Mouse (Mus musculus): ENCODE measurements at regions not wholly inside any gene's neighbourhood (a gene's known extent, or its start where the extent isn't known, plus 50 kb on each side); places are given as distances from the start of the nearest gene placed in this dataset.

- Histone ChIP-seq H3K27me3 (replicated peaks; ENCODE audit: control insufficient read depth, insufficient read depth, low read length) (peaks cover 48% of the 10 kb centered on the region), H3K27ac (ENCODE audit: low read depth) (no peak overlapping the region), H3K4me2 (ENCODE audit: low read length) (no peak overlapping the region), H3K9me3 (ENCODE audit: control insufficient read depth, low read length) (no peaks in the 10 kb centered on the region), H3K4me1 (replicated peaks; ENCODE audit: control insufficient read depth, insufficient read depth, low read length) (no peaks in the 10 kb centered on the region), H3K9ac (ENCODE audit: low read length) (no peak overlapping the region), H3K36me3 (ENCODE audit: control insufficient read depth, insufficient read depth, low read length) (no peaks in the 10 kb centered on the region), H3K4me3 (ENCODE audit: low read depth, low read length) (no peak overlapping the region)
- WGBS = 37% methylated on average over 8 of the region's 8 CpGs
- ATAC-seq (replicated peaks; ENCODE audit: low FRiP score, low TSS enrichment, low read depth) = no peak
- DNase-seq (ENCODE audit: low spot score) = peak; percentile 72
These were observed 72.7 kb upstream of the Unc5a start for GRCm38 (mm10) chr13:54876556-54876955.

GRCm38 (mm10) chr13:54877656-54878055 lies 71.6 kb upstream of the Unc5a start:
- Histone ChIP-seq H3K4me3 (ENCODE audit: low read depth, low read length) (no peak overlapping the region), H3K9me3 (ENCODE audit: control insufficient read depth, low read length) (no peaks in the 10 kb centered on the region), H3K36me3 (ENCODE audit: control insufficient read depth, insufficient read depth, low read length) (no peaks in the 10 kb centered on the region), H3K4me1 (replicated peaks; ENCODE audit: control insufficient read depth, insufficient read depth, low read length) (no peaks in the 10 kb centered on the region), H3K27me3 (replicated peaks; ENCODE audit: control insufficient read depth, insufficient read depth, low read length) (peaks cover 37% of the 10 kb centered on the region), H3K27ac (ENCODE audit: low read depth) (no peak overlapping the region), H3K9ac (ENCODE audit: low read length) (no peak overlapping the region), H3K4me2 (ENCODE audit: low read length) (no peak overlapping the region)
- DNase-seq (ENCODE audit: low spot score) (no peak), ATAC-seq (replicated peaks; ENCODE audit: low FRiP score, low TSS enrichment, low read depth) (no peak)
- WGBS = 81% methylated on average over 8 of the region's 8 CpGs

DNA sequence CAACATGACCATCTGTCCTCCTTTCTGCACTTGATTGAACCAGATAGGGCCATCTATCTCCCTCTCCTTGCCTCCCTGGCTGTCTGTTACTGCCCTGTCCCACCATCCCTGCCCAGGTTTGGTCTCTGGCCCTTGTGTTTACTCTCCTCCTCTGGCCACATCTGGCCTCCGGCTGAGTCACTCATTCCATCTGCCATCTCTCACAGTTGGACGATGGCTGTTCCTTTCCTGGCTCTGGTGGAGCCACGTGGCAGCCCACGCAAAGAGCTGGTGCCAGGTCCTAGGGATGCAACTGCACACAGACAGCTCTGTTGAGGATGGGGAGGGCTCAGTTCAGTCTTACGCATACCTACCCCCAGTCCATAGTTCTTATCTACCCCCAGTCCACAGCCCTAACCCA lies 69.9 kb upstream of the Unc5a start:
- 77% methylated on average over 5 of the region's 5 CpGs for WGBS
- Histone ChIP-seq H3K9ac (ENCODE audit: low read length) (no peak overlapping the region), H3K4me2 (ENCODE audit: low read length) (no peak overlapping the region), H3K9me3 (ENCODE audit: control insufficient read depth, low read length) (no peaks in the 10 kb centered on the region), H3K27ac (ENCODE audit: low read depth) (no peak overlapping the region), H3K4me3 (ENCODE audit: low read depth, low read length) (no peak overlapping the region), H3K27me3 (replicated peaks; ENCODE audit: control insufficient read depth, insufficient read depth, low read length) (peaks cover 20% of the 10 kb centered on the region), H3K4me1 (replicated peaks; ENCODE audit: control insufficient read depth, insufficient read depth, low read length) (no peaks in the 10 kb centered on the region; the same call in 1 of the 2 replicates), H3K36me3 (ENCODE audit: control insufficient read depth, insufficient read depth, low read length) (no peaks in the 10 kb centered on the region)
- DNase-seq (ENCODE audit: low spot score) (no peak), ATAC-seq (replicated peaks; ENCODE audit: low FRiP score, low TSS enrichment, low read depth) (no peak)

- Histone ChIP-seq H3K9me3 (ENCODE audit: control insufficient read depth, low read length) (no peaks in the 10 kb centered on the region), H3K4me3 (ENCODE audit: low read depth, low read length) (no peak overlapping the region), H3K27me3 (replicated peaks; ENCODE audit: control insufficient read depth, insufficient read depth, low read length) (peaks cover 11% of the 10 kb centered on the region), H3K4me1 (replicated peaks; ENCODE audit: control insufficient read depth, insufficient read depth, low read length) (no peaks in the 10 kb centered on the region; the same call in 1 of the 2 replicates), H3K4me2 (ENCODE audit: low read length) (no peak overlapping the region), H3K36me3 (ENCODE audit: control insufficient read depth, insufficient read depth, low read length) (no peaks in the 10 kb centered on the region), H3K27ac (ENCODE audit: low read depth) (no peak overlapping the region), H3K9ac (ENCODE audit: low read length) (no peak overlapping the region)
- DNase-seq (ENCODE audit: low spot score) (no peak), ATAC-seq (replicated peaks; ENCODE audit: low FRiP score, low TSS enrichment, low read depth) (no peak)
- WGBS = 66% methylated on average over 2 of the region's 2 CpGs
These were observed 69.0 kb upstream of the Unc5a start for GRCm38 (mm10) chr13:54880204-54880603.

DNA sequence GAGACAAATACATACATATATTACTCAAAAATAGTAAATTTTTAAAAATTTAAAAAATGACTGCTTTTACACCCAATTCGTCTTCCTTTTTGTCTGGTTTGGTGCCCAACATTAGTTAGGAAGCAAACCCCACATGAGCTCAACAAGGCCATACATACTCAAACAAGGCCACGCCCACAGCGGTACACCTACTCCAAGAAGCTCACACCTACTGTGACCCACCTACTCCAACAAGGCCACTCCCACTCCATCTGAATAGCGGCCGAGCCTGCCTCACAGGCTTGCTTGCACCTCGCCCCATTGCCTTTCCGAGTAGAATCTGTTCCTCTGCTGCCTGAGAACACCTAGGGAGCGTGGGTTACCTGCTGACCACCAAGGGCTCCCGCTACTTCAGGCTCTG lies 66.4 kb upstream of the Unc5a start:
- Histone ChIP-seq H3K36me3 (ENCODE audit: control insufficient read depth, insufficient read depth, low read length) (no peaks in the 10 kb centered on the region), H3K4me2 (ENCODE audit: low read length) (no peak overlapping the region), H3K27ac (ENCODE audit: low read depth) (no peak overlapping the region), H3K27me3 (replicated peaks; ENCODE audit: control insufficient read depth, insufficient read depth, low read length) (0 out of 2 replicates have a peak, but pooled peaks cover 3% of the 10 kb centered on the region), H3K4me3 (ENCODE audit: low read depth, low read length) (no peak overlapping the region), H3K9ac (ENCODE audit: low read length) (no peak overlapping the region), H3K4me1 (replicated peaks; ENCODE audit: control insufficient read depth, insufficient read depth, low read length) (no peaks in the 10 kb centered on the region; the same call in 1 of the 2 replicates), H3K9me3 (ENCODE audit: control insufficient read depth, low read length) (no peaks in the 10 kb centered on the region)
- DNase-seq (ENCODE audit: low spot score) (no peak), ATAC-seq (replicated peaks; ENCODE audit: low FRiP score, low TSS enrichment, low read depth) (no peak)
- WGBS = 46% methylated on average over 9 of the region's 9 CpGs

DNA sequence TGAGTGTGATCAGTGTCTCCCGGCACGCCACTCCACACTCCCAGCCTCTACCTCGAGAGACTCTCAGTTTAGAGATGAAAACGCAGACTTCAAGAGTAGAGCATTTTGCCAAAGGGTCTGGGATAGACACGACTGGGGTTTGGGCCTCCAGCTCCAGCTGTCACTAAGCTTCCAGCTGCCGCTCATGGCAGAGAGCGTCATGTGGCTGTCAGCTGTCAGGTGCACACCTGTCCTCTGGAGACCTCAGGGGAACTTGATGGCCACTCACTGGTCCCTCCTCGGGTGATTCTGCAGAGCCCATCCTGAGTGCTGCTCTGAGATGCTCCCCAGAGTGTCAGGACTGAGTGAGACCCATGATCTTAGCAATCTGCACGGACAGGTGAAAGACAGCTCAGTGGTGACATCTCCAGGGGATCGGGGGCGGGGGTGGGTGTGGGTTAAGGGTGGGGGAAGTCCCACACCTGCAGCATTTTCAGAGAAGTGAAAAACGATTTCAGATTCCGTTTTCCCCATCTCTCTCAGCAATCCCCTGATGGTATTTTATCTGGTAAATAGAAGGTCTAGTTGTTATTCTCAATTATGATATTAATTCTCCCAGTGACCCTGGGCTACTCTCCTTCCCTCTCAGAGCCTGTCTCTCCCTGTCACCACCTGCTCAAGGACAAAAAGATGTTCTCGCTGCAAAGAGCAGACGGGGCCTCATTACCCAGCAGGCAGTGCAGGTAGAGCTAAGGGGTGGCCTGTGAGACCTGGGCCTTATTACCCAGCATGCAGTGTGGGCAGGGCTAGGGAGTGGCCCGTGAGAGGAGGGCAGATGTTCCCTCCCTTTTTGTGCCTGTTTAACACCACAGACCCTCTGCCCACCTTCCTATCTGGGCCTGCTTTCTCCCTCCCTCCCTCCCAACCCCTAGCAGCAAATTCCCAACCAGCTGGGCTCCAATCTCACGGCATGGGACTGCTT lies 65.2 kb upstream of the Unc5a start:
- Histone ChIP-seq H3K27me3 (replicated peaks; ENCODE audit: control insufficient read depth, insufficient read depth, low read length) (0 out of 2 replicates have a peak, but pooled peaks cover 3% of the 10 kb centered on the region), H3K4me3 (ENCODE audit: low read depth, low read length) (no peak overlapping the region), H3K4me1 (replicated peaks; ENCODE audit: control insufficient read depth, insufficient read depth, low read length) (no peaks in the 10 kb centered on the region; the same call in 1 of the 2 replicates), H3K36me3 (ENCODE audit: control insufficient read depth, insufficient read depth, low read length) (no peaks in the 10 kb centered on the region), H3K9me3 (ENCODE audit: control insufficient read depth, low read length) (no peaks in the 10 kb centered on the region), H3K27ac (ENCODE audit: low read depth) (no peak overlapping the region), H3K4me2 (ENCODE audit: low read length) (no peak overlapping the region), H3K9ac (ENCODE audit: low read length) (no peak overlapping the region)
- DNase-seq (ENCODE audit: low spot score) (no peak), ATAC-seq (replicated peaks; ENCODE audit: low FRiP score, low TSS enrichment, low read depth) (no peak)
- 58% methylated on average over 17 of the region's 17 CpGs for WGBS

DNA sequence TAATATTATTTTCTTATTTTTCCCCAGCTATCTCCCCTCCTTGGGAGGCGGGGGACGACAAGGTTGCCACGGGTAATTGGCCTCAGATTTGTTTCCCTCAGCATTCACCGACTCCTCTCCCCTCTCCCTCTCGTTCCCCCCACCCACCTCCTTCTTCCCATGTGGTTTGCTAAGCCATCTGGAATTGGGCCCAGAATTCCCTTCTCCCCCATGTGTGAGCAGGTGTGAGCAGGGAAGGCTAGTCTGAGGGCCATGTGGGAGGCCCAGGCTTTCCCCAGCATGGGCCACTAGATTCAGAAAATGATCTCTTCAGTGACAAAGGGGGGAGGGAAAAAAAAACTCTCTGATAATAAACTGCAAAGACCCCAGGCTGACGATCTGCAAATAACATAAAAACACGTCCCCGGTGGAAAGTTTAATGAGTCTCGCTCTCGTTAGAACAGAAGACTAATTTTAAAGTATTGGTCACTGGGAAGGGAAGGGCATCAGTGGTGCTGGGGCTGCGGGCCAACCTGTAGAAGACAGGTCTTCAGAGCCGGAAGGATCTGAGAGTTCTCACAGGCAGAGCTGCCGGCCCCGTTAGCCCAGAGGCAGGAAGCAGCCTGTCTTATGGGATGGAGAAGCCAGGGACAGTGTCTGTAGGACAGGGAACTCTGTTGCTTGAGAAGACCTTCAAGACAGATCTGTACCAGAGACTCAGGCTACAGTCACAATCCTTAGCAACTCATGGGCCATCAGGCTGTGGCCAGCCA lies 64.3 kb upstream of the Unc5a start:
- no peaks in the 10 kb centered on the region; the same call in 1 of the 2 replicates for H3K4me1 ChIP-seq (replicated peaks; ENCODE audit: control insufficient read depth, insufficient read depth, low read length)
- no peak overlapping the region for H3K4me3 ChIP-seq (ENCODE audit: low read depth, low read length)
- H3K27me3 ChIP-seq (replicated peaks; ENCODE audit: control insufficient read depth, insufficient read depth, low read length) = 0 out of 2 replicates have a peak, but pooled peaks cover 3% of the 10 kb centered on the region
- WGBS = 55% methylated on average over 14 of the region's 14 CpGs
- no peak overlapping the region for H3K9ac ChIP-seq (ENCODE audit: low read length)
- H3K36me3 ChIP-seq (ENCODE audit: control insufficient read depth, insufficient read depth, low read length) = no peaks in the 10 kb centered on the region
- ATAC-seq (replicated peaks; ENCODE audit: low FRiP score, low TSS enrichment, low read depth) (no peak), DNase-seq (ENCODE audit: low spot score) (no peak)
- H3K27ac ChIP-seq (ENCODE audit: low read depth) = no peak overlapping the region
- H3K9me3 ChIP-seq (ENCODE audit: control insufficient read depth, low read length) = no peaks in the 10 kb centered on the region
- H3K4me2 ChIP-seq (ENCODE audit: low read length) = no peak overlapping the region

DNA sequence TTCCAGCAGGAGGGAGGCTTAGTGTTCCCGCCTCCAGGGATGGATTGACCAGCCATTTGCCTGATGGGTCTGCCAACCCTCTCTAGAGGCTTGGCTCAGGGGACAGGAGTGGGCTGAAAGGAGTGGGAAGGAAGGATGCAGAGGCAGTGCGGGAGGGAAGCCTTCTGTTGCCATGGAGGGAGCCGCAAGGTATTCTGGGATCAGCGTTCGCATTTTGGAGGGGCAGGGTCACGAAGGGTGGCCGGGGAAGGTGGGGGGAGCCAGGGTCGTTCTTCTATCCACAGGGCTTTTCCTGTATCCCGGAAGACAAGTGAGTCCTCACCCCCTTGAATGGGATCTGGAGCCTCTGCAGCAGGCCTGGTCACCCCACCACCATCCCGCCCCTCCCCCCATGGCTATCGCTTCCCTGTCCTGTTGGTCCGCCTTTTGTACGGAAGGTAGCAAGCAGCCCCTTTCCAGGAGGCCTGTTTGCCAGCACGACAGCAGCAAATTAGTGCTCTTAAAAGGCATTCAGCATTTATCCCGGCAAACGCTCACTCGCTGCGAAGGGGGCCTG lies 61.8 kb upstream of the Unc5a start:
- 17% methylated on average over 18 of the region's 18 CpGs for WGBS
- H3K9me3 ChIP-seq (ENCODE audit: control insufficient read depth, low read length) = no peaks in the 10 kb centered on the region
- no peaks in the 10 kb centered on the region for H3K36me3 ChIP-seq (ENCODE audit: control insufficient read depth, insufficient read depth, low read length)
- no peak overlapping the region for H3K4me3 ChIP-seq (ENCODE audit: low read depth, low read length)
- DNase-seq (ENCODE audit: low spot score) (no peak), ATAC-seq (replicated peaks; ENCODE audit: low FRiP score, low TSS enrichment, low read depth) (no peak)
- H3K4me2 ChIP-seq (ENCODE audit: low read length) = peak overlapping the region; percentile 39
- H3K27me3 ChIP-seq (replicated peaks; ENCODE audit: control insufficient read depth, insufficient read depth, low read length) = 0 out of 2 replicates have a peak, but pooled peaks cover 3% of the 10 kb centered on the region
- H3K4me1 ChIP-seq (replicated peaks; ENCODE audit: control insufficient read depth, insufficient read depth, low read length) = no peaks in the 10 kb centered on the region; the same call in 1 of the 2 replicates
- H3K9ac ChIP-seq (ENCODE audit: low read length) = no peak overlapping the region
- no peak overlapping the region for H3K27ac ChIP-seq (ENCODE audit: low read depth)

Data from intestine, embryonic 14.5 days (tissue).